Mouse (Mus musculus): ENCODE measurements around the gene Golt1a. TPM values are rescaled to one million over a fixed set of nuclear protein-coding genes. Genes with fewer than 3 reads are reported as not detected.

Golt1a gene
- polyA plus RNA-seq, 1 experiment from 2014 or later, result 0.11 TPM

Other genes starting within 250 kb of the Golt1a start
- 39.0 and 42.5 TPM in 2 replicates for gene Ppp1r15b, start 178.7 kb upstream of the Golt1a start, polyA plus RNA-seq (2015; fragmentation: Nextera tagmentation; extraction: Ambion mirVana)
- 8.0 and 8.3 TPM in 2 replicates for gene Plekha6, start 145.6 kb upstream of the Golt1a start, polyA plus RNA-seq (2015; fragmentation: Nextera tagmentation; extraction: Ambion mirVana)
- 8.0 and 9.9 TPM in 2 replicates for gene Kiss1, start 12.1 kb downstream of the Golt1a start, polyA plus RNA-seq (2015; fragmentation: Nextera tagmentation; extraction: Ambion mirVana)
- 0.78 and 1.3 TPM in 2 replicates for gene Ren1, start 40.7 kb downstream of the Golt1a start, polyA plus RNA-seq (2015; fragmentation: Nextera tagmentation; extraction: Ambion mirVana)
- gene Etnk2, start 53.8 kb downstream of the Golt1a start, polyA plus RNA-seq (2015; fragmentation: Nextera tagmentation; extraction: Ambion mirVana), result 2.9 and 3.4 TPM in 2 replicates
- 6.1 and 6.7 TPM in 2 replicates for gene Sox13, start 114.6 kb downstream of the Golt1a start, polyA plus RNA-seq (2015; fragmentation: Nextera tagmentation; extraction: Ambion mirVana)